Mouse (Mus musculus): ENCODE data around the gene 9130213A22Rik. TPM values are rescaled to one million over a fixed set of nuclear protein-coding genes. Genes with fewer than 3 reads are reported as not detected.

9130213A22Rik gene
- polyA plus RNA-seq, 1 experiment: not detected

- peak overlapping the region; percentile 64 for H3K4me3 ChIP-seq (replicated peaks)
- peaks cover 35% of the 10 kb centered on the region for H3K4me1 ChIP-seq (ENCODE audit: control insufficient read depth)
- peaks cover 47% of the 10 kb centered on the region for H3K27me3 ChIP-seq (ENCODE audit: control insufficient read depth)
- no peaks in the 10 kb centered on the region for H3K9me3 ChIP-seq (ENCODE audit: control insufficient read depth, low read length)
- TF ChIP-seq GATA1 (IDR thresholded peaks at IDR 0.05; ENCODE audit: low read length): no peak
- TF ChIP-seq TAL1 (IDR thresholded peaks at IDR 0.05; ENCODE audit: low read length): no peak
- peaks cover 31% of the 10 kb centered on the region for H3K36me3 ChIP-seq (ENCODE audit: control insufficient read depth)
Observed at GRCm38 (mm10) chr11:69111051-69111810, 11.2 kb downstream of the 9130213A22Rik start.

- peaks cover 39% of the 10 kb centered on the region for H3K36me3 ChIP-seq (ENCODE audit: control insufficient read depth)
- peaks cover 35% of the 10 kb centered on the region for H3K4me1 ChIP-seq (ENCODE audit: control insufficient read depth)
- no peaks in the 10 kb centered on the region for H3K9me3 ChIP-seq (ENCODE audit: control insufficient read depth, low read length)
- H3K4me3 ChIP-seq (replicated peaks): peak overlapping the region; percentile 64
- H3K27me3 ChIP-seq (ENCODE audit: control insufficient read depth): peaks cover 42% of the 10 kb centered on the region
- TF ChIP-seq GATA1 (IDR thresholded peaks at IDR 0.05; ENCODE audit: low read length): no peak
- no peak for TF ChIP-seq TAL1 (IDR thresholded peaks at IDR 0.05; ENCODE audit: low read length)
Observed at GRCm38 (mm10) chr11:69110319-69111046, 11.9 kb downstream of the 9130213A22Rik start.

- H3K4me1 ChIP-seq (ENCODE audit: control insufficient read depth): peaks cover 35% of the 10 kb centered on the region
- TF ChIP-seq TAL1 (IDR thresholded peaks at IDR 0.05; ENCODE audit: low read length): no peak
- no peak for TF ChIP-seq GATA1 (IDR thresholded peaks at IDR 0.05; ENCODE audit: low read length)
- no peaks in the 10 kb centered on the region for H3K9me3 ChIP-seq (ENCODE audit: control insufficient read depth, low read length)
- H3K27me3 ChIP-seq (ENCODE audit: control insufficient read depth): peaks cover 31% of the 10 kb centered on the region
- peak overlapping the region; percentile 64 for H3K4me3 ChIP-seq (replicated peaks)
- peaks cover 51% of the 10 kb centered on the region for H3K36me3 ChIP-seq (ENCODE audit: control insufficient read depth)
Observed at GRCm38 (mm10) chr11:69109032-69109900, 13.1 kb downstream of the 9130213A22Rik start.

GRCm38 (mm10) chr11:69108223-69108622 is 14.2 kb downstream of the 9130213A22Rik start:
- Histone ChIP-seq H3K36me3 (ENCODE audit: control insufficient read depth) (peaks cover 62% of the 10 kb centered on the region), H3K27me3 (ENCODE audit: control insufficient read depth) (peaks cover 21% of the 10 kb centered on the region), H3K9me3 (ENCODE audit: control insufficient read depth, low read length) (no peaks in the 10 kb centered on the region), H3K4me3 (replicated peaks) (no peak overlapping the region), H3K4me1 (ENCODE audit: control insufficient read depth) (peaks cover 35% of the 10 kb centered on the region)
- TF ChIP-seq GATA1 (IDR thresholded peaks at IDR 0.05; ENCODE audit: low read length): no peak
- TF ChIP-seq TAL1 (IDR thresholded peaks at IDR 0.05; ENCODE audit: low read length): no peak

GRCm38 (mm10) chr11:69107676-69108075 is 14.7 kb downstream of the 9130213A22Rik start:
- Histone ChIP-seq H3K9me3 (ENCODE audit: control insufficient read depth, low read length) (no peaks in the 10 kb centered on the region), H3K36me3 (ENCODE audit: control insufficient read depth) (peaks cover 67% of the 10 kb centered on the region), H3K4me1 (ENCODE audit: control insufficient read depth) (peaks cover 35% of the 10 kb centered on the region), H3K4me3 (replicated peaks) (no peak overlapping the region), H3K27me3 (ENCODE audit: control insufficient read depth) (peaks cover 15% of the 10 kb centered on the region)
- TF ChIP-seq GATA1 (IDR thresholded peaks at IDR 0.05; ENCODE audit: low read length): no peak
- no peak for TF ChIP-seq TAL1 (IDR thresholded peaks at IDR 0.05; ENCODE audit: low read length)

GRCm38 (mm10) chr11:69106842-69107241 is 15.5 kb downstream of the 9130213A22Rik start:
- no peak for TF ChIP-seq TAL1 (IDR thresholded peaks at IDR 0.05; ENCODE audit: low read length)
- TF ChIP-seq GATA1 (IDR thresholded peaks at IDR 0.05; ENCODE audit: low read length): no peak
- peaks cover 7% of the 10 kb centered on the region for H3K27me3 ChIP-seq (ENCODE audit: control insufficient read depth)
- H3K36me3 ChIP-seq (ENCODE audit: control insufficient read depth): peaks cover 75% of the 10 kb centered on the region
- H3K4me3 ChIP-seq (replicated peaks): no peak overlapping the region
- peaks cover 31% of the 10 kb centered on the region for H3K4me1 ChIP-seq (ENCODE audit: control insufficient read depth)
- no peaks in the 10 kb centered on the region for H3K9me3 ChIP-seq (ENCODE audit: control insufficient read depth, low read length)

GRCm38 (mm10) chr11:69106299-69106698 is 16.1 kb downstream of the 9130213A22Rik start:
- no peak overlapping the region for H3K4me3 ChIP-seq (replicated peaks)
- TF ChIP-seq GATA1 (IDR thresholded peaks at IDR 0.05; ENCODE audit: low read length) (no peak), TAL1 (IDR thresholded peaks at IDR 0.05; ENCODE audit: low read length) (no peak)
- H3K27me3 ChIP-seq (ENCODE audit: control insufficient read depth): peaks cover 1% of the 10 kb centered on the region
- H3K36me3 ChIP-seq (ENCODE audit: control insufficient read depth): peaks cover 81% of the 10 kb centered on the region
- no peaks in the 10 kb centered on the region for H3K9me3 ChIP-seq (ENCODE audit: control insufficient read depth, low read length)
- peaks cover 25% of the 10 kb centered on the region for H3K4me1 ChIP-seq (ENCODE audit: control insufficient read depth)

- TF ChIP-seq GATA1 (IDR thresholded peaks at IDR 0.05; ENCODE audit: low read length): no peak
- TF ChIP-seq TAL1 (IDR thresholded peaks at IDR 0.05; ENCODE audit: low read length): no peak
- H3K4me3 ChIP-seq (replicated peaks): no peak overlapping the region
- peaks cover 86% of the 10 kb centered on the region for H3K36me3 ChIP-seq (ENCODE audit: control insufficient read depth)
- H3K4me1 ChIP-seq (ENCODE audit: control insufficient read depth): peaks cover 21% of the 10 kb centered on the region
- H3K27me3 ChIP-seq (ENCODE audit: control insufficient read depth): no peaks in the 10 kb centered on the region
- no peaks in the 10 kb centered on the region for H3K9me3 ChIP-seq (ENCODE audit: control insufficient read depth, low read length)
Observed at GRCm38 (mm10) chr11:69105796-69106195, 16.6 kb downstream of the 9130213A22Rik start.
